Mouse (Mus musculus) embryonic stem cell, embryonic (primary cell): Measurements from ENCODE around the gene Pth1r.

Experiments
- CTCF ChIA-PET, 4 experiments: fragments of 300-600 bp in 2 of 4; fragments of 350-600 bp in 2 of 4; sonication (Branson Sonifier 250); formaldehyde crosslinking; loops; one replicate each; lab custom pipeline; 2022; ENCODE audit warnings: inconsistent platforms in 2 of 4; lab: Charles Lee
- POLR2A ChIA-PET, 4 experiments: fragments of 300-600 bp in 2 of 4; fragments of 350-600 bp in 2 of 4; sonication (Branson Sonifier 250); formaldehyde crosslinking; loops; one replicate each; lab custom pipeline; 2022; ENCODE audit warnings: antibody characterized with exemption in 4 of 4, inconsistent platforms in 1 of 4; lab: Charles Lee

Pth1r gene

DNA sequence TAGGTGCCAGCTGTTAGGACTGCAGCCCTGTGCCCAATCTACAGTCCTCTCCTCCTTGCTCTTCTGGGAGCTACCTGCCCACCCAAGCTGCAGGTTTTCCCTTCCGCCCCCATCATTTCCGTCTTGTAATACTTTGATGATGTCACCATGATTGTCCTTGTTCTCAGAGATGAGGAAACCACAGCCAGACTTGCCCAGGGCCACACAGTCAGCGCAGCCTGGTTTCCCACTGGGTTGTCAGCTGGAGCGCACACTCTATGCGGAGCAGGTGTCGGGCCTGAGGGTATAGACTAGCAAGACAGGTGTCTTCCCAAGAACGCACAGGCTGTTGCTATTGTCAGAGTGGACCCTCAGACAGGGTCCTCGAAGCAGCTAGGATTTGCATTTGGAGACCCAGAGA, 61.8 kb downstream of the Pth1r start:
- ChIA-PET CTCF (interaction anchor here in 2 of 4 experiments (0.7 to 2.9 kb wide), 8 partner anchors 11 to 237 kb away, joined by 3 to 17 read pairs (median 6); no protein-coding TSS in a partner anchor), POLR2A (interaction anchor here in 2 of 4 experiments (0.9 to 2.2 kb wide), 14 partner anchors 8 to 60 kb away, joined by 3 to 13 read pairs (median 4); no protein-coding TSS in a partner anchor)

DNA sequence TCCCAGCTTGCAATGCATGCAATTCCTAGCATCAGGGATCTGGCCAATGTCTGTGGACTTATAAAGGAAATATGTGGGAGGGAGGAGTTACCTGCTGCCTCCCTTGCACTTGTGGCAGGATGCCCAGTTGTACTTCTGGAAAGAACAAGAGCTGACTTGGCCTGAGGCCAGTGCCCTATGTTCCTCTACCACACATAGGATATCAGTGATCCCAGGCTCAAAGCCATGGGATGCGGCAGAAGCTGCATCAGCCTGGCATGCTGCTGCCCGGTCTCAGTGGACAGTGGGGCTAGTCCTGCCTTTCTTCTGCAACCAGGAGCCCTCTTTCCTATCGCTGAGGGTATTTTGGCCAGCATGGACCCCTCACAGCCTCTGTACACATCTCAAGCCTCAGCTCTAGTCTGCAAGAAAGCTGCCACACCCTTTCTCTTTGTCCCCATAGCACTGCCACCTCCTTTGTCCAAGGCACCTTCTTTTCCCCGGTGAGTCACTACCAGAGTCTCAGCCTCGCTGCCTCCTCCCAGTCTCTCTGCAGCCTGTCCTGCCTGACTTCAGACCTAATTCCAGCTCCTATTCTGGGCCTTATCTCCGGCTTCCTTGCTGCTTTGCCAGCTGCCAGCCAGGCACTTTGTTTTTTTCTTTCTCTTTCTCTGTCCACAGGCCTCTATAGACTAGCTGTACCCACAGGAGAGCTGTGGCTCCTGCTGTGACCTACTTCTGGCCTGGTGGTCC, 62.7 kb downstream of the Pth1r start:
- ChIA-PET CTCF (interaction anchor here in 2 of 4 experiments (0.7 to 2.8 kb wide), 7 partner anchors 12 to 97 kb away, joined by 3 to 10 read pairs (median 3); no protein-coding TSS in a partner anchor), POLR2A (interaction anchor here in 2 of 4 experiments (0.7 to 2.2 kb wide), 15 partner anchors 8 to 113 kb away, joined by 3 to 13 read pairs (median 4); partner anchors contain the start of genes Nbeal2 (in 2 of the 2) and Prss42 (in 1 of the 2))

DNA sequence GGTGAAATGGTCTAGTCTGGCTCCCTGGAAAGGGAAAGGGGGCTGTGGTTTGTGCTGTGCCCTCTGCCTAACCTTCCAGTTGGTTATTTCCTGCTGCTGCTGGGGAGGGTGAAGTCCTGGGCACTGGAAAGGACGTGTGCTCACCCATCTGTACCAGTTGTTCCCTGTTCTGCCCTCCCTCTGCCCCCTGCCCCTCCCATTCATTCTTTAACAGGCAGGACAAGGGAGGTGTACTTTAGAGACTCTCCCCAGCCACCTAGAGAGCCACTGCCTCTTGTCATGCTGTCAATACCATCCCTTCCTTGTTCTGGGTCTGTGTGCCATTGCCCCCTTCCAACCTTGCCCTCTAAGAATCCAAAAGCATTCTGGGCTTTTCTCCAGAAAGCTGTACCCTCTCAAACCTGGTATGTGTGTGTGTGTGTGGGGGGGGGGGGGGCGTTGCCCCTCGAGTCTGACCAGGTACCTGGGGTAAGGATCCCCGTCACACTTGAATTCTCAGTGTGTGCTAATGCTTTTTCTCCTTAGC, 63.3 kb downstream of the Pth1r start:
- ChIA-PET CTCF (interaction anchor here in 2 of 4 experiments (1.2 to 2.8 kb wide), 5 partner anchors 11 to 52 kb away, joined by 3 to 10 read pairs (median 5); no protein-coding TSS in a partner anchor), POLR2A (interaction anchor here in 2 of 4 experiments (0.7 to 2.1 kb wide), 8 partner anchors 12 to 114 kb away, joined by 3 to 13 read pairs (median 4); partner anchors contain the start of genes Nbeal2 (in 1 of the 2) and Prss42 (in 1 of the 2))

GRCm38 (mm10) chr9:110682697-110683096, 64.2 kb downstream of the Pth1r start:
- POLR2A ChIA-PET, result interaction anchor here in 3 of 4 experiments (0.6 to 2.4 kb wide), 5 partner anchors 12 to 66 kb away, joined by 4 to 11 read pairs (median 4); partner anchors contain the start of gene Nbeal2 (in 1 of the 3)
- CTCF ChIA-PET, result interaction anchor here in 2 of 4 experiments (0.5 to 1.4 kb wide), 3 partner anchors 23 to 29 kb away, joined by 4 to 13 read pairs (median 6); no protein-coding TSS in a partner anchor

DNA sequence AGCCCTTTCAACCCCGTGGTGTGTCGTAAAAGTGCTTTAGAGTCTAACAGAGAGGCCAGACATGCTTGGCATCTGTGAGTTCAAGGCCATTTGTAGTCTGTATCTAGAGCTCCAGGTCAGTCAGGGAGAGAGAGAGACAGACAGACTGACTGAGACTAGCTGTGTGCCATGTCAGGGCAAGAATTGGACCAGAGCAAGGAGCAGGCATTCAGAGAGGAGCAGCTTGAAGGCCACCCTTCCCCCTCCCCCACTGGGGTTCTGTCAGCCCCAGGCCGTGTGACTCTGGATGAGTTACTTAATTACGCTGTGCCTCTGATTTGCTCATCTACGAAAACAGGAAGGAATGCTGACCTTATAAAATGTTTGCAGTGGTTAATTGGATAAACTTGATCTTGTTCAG, 64.7 kb downstream of the Pth1r start:
- ChIA-PET POLR2A (interaction anchor here in 2 of 4 experiments (0.7 to 2.4 kb wide), 6 partner anchors 11 to 28 kb away, joined by 3 to 11 read pairs (median 4); partner anchors contain the start of gene Nbeal2 (in 1 of the 2)), CTCF (interaction anchor here in 2 of 4 experiments (0.5 to 1.4 kb wide), 3 partner anchors 22 to 30 kb away, joined by 4 to 13 read pairs (median 6); no protein-coding TSS in a partner anchor)

DNA sequence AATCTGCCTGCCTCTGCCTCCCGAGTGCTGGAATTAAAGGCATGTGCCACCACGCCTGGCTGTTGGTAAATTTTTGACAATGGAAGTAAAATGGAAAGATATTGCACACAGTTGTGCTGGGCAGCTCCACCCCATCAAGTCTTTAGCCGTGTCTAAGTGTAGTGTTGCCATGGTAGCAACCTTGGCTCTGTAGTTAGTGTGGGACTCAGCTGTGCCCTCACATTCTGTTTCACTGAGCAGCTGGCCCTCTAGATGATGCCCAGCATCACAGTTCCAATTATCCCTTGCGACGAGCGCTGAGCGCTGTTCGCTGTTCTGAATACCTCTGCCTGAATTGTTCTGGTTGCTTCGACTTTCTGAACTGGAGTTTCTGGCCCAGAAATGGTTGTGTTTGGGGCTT, 65.1 kb downstream of the Pth1r start:
- ChIA-PET POLR2A (interaction anchor here in 2 of 4 experiments (0.7 to 2.4 kb wide), 8 partner anchors 11 to 30 kb away, joined by 3 to 11 read pairs (median 4); partner anchors contain the start of gene Nbeal2 (in 1 of the 2)), CTCF (interaction anchor here in 2 of 4 experiments (1.0 to 1.4 kb wide), 4 partner anchors 9 to 46 kb away, joined by 3 to 13 read pairs (median 4); no protein-coding TSS in a partner anchor)

GRCm38 (mm10) chr9:110680736-110681507, 66.0 kb downstream of the Pth1r start:
- CTCF ChIA-PET, result interaction anchor here in 2 of 4 experiments (1.1 to 1.4 kb wide), 4 partner anchors 8 to 45 kb away, joined by 3 to 4 read pairs (median 3); no protein-coding TSS in a partner anchor
- POLR2A ChIA-PET, result interaction anchor here in 2 of 4 experiments (0.9 to 2.9 kb wide), 10 partner anchors 9 to 376 kb away, joined by 3 to 11 read pairs (median 4); partner anchors contain the start of genes Ccdc12 (in 1 of the 2), Elp6 (in 1 of the 2) and Nbeal2 (in 1 of the 2)

DNA sequence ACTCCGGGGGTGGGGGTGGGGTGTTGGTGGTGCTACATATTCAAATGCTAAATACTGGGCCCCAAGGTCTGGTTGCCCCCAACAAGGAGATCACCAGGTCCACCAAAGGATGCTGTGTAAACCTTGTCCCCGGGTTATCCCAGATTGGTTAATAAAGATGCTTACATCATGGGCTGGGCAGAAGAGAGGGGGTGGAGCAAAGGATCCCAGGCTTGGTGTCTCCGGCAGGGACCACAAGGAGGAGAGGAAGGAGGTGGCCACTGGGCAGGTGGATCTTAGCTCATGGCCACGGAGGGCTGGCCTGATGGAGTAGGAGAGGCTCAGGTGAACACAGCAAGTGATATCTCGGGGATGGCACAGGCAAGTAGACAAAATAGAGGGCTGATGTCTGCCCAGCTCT, 68.1 kb downstream of the Pth1r start:
- ChIA-PET POLR2A (interaction anchor here in 3 of 4 experiments (0.7 to 2.9 kb wide), 7 partner anchors 11 to 275 kb away, joined by 3 to 8 read pairs (median 4); no protein-coding TSS in a partner anchor), CTCF (interaction anchor here in 1 of 4 experiments (1.9 kb wide), 1 partner anchor 47 kb away, joined by 4 read pairs; no protein-coding TSS in a partner anchor)

DNA sequence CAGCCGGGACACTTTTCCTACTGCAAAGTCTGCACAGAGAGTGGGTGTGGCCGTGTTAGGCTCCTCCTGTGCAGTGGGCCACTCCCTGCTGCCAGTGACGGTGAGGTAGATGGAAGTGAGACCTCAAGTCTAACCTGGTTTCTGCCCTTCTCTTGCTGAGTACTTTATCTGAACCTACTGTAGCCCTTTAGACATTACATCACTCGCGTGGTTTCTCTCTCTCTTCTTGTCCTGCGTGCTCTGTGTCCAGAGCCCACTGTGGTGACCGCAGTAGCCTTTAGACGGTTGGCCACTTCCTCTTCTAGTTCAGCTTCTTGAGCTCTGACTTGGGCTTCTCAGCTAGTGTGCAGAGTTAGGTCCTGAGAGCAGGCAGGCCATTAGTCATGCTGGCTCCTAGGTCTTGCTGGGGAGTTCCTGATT, 70.4 kb downstream of the Pth1r start:
- POLR2A ChIA-PET, result interaction anchor here in 3 of 4 experiments (1.0 to 1.8 kb wide), 4 partner anchors 9 to 42 kb away, joined by 3 to 6 read pairs (median 4); no protein-coding TSS in a partner anchor
- CTCF ChIA-PET, result no interaction called here

DNA sequence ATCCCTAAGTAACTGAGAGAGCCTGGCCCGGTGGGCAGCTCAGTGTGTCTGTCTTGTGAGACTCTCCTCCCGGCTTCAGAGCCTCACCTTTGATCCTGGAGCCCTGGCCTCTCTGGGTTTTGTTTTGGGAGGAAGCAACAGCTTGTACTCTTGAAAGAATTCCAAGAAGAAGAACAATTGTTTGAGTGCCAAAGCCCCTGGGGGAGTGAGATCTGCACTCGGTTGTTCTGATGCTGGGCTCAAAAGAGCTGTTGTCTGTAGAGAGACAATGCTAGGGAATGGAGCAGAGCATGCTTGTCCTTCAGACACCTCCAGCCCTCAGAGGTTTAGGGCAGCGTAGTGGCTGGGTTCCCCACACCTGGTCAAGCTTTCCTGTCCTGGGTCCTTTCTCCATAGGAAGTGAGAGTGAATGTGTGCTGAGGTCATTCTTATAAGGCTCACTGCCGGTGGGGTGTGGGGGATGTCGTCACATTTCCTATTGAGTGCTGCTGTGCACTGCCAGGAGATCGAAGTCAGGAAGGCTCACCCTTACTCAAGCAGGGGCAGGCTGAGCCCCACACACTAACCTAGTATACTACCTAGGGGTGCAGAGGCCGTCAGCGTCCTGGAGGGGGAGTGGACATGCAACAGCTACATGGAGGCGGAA, 73.7 kb downstream of the Pth1r start:
- ChIA-PET CTCF (interaction anchor here in 3 of 4 experiments (0.7 to 2.3 kb wide), 10 partner anchors 8 to 126 kb away, joined by 3 to 17 read pairs (median 4); no protein-coding TSS in a partner anchor), POLR2A (interaction anchor here in 3 of 4 experiments (0.9 to 2.7 kb wide), 8 partner anchors 12 to 47 kb away, joined by 3 to 16 read pairs (median 4); partner anchors contain the start of genes Ccdc12 (in 2 of the 3) and Nbeal2 (in 2 of the 3))

- POLR2A ChIA-PET, result interaction anchor here in 3 of 4 experiments (0.9 to 3.4 kb wide), 12 partner anchors 9 to 135 kb away, joined by 3 to 16 read pairs (median 4); partner anchors contain the start of genes Ccdc12 (in 2 of the 3) and Nbeal2 (in 2 of the 3)
- CTCF ChIA-PET, result interaction anchor here (0.6 to 3.1 kb wide), 15 partner anchors 9 to 127 kb away, joined by 3 to 17 read pairs (median 4); no protein-coding TSS in a partner anchor
Measured at GRCm38 (mm10) chr9:110672462-110673106, 74.4 kb downstream of the Pth1r start.
